Mouse (Mus musculus) kidney, postnatal 0 days (tissue): ENCODE data around the gene Batf3. TPM values are rescaled to one million over a fixed set of nuclear protein-coding genes. Genes with fewer than 3 reads are reported as not detected.
A peak's percentile ranks its signal among the peaks of the same experiment; 100 is the strongest.

Experiments
- ATAC-seq: fragments of 200-750 bp; cut with Nextera tagmentation; replicated peaks from 2 replicates; pipeline ENCODE4 v1.8.0; 2017; ENCODE audit warnings: low read depth, moderate number of reproducible peaks, moderate TSS enrichment, moderate library complexity; ENCODE audit not compliant: low FRiP score
- DNase-seq: peaks from one replicate; pipeline ENCODE4 v3.0.0-alpha.2; 2016; ENCODE audit warnings: low spot score
- H3K27ac ChIP-seq: fragments of 300-500 bp; sonication (generic); 2 replicates; pipeline ENCODE4 v1.5.1; 2014; ENCODE audit warnings: mild to moderate bottlenecking
- H3K27me3 ChIP-seq: fragments of 300-500 bp; sonication (generic); 2 replicates; pipeline ENCODE4 v1.6.1; 2014; ENCODE audit warnings: low read length, mixed read lengths; ENCODE audit not compliant: insufficient read depth
- H3K36me3 ChIP-seq: fragments of 300-500 bp; sonication (generic); 2 replicates; pipeline ENCODE4 v1.6.1; 2014; ENCODE audit warnings: low read length, mixed read lengths; ENCODE audit not compliant: insufficient read depth
- H3K4me1 ChIP-seq: fragments of 300-500 bp; sonication (generic); replicated peaks from 2 replicates; pipeline ENCODE4 v1.6.1; 2014; ENCODE audit warnings: antibody characterized with exemption, low read length, mixed read lengths; ENCODE audit not compliant: insufficient read depth
- H3K4me2 ChIP-seq: fragments of 300-500 bp; sonication (generic); 2 replicates; pipeline ENCODE4 v1.6.1; 2014; ENCODE audit warnings: mild to moderate bottlenecking, low read length, moderate library complexity, mixed read lengths
- H3K4me3 ChIP-seq: fragments of 300-500 bp; sonication (generic); replicated peaks from 2 replicates; pipeline ENCODE4 v1.5.1; 2014; ENCODE audit warnings: low read depth, low read length
- H3K9ac ChIP-seq: fragments of 300-500 bp; sonication (generic); 2 replicates; pipeline ENCODE4 v1.6.1; 2014; ENCODE audit warnings: low read depth, low read length
- H3K9me3 ChIP-seq: fragments of 300-500 bp; sonication (generic); replicated peaks from 2 replicates; pipeline ENCODE4 v1.6.1; 2016; ENCODE audit warnings: low read length, inconsistent platforms, mixed read lengths
- CTCF ChIP-seq: IDR thresholded peaks from 2 replicates; pipeline ENCODE4 v1.5.1; 2016; ENCODE audit warnings: antibody characterized with exemption, low read depth, mild to moderate bottlenecking, moderate library complexity
- WGBS: fragments of 180-500 bp; shearing (Covaris S2); extraction: QIAGEN DNeasy Blood & Tissue Kit; methylation state at CpG from one replicate; pipeline ENCODE4 v1.1.7; 2014; 5-methylcytosine and 5-hydroxymethylcytosine counted together
- polyA plus RNA-seq: library from polyadenylated mRNA; unstranded; fragments of >200 nt; fragmentation: Nextera tagmentation; extraction: Ambion mirVana; gene quantifications from 2 replicates; pipeline ENCODE4 v1.2.1, GENCODE M21; 2015

The Batf3 gene
- polyA plus RNA-seq, 1 experiment from 2014 or later, result 10.5 TPM

DNA sequence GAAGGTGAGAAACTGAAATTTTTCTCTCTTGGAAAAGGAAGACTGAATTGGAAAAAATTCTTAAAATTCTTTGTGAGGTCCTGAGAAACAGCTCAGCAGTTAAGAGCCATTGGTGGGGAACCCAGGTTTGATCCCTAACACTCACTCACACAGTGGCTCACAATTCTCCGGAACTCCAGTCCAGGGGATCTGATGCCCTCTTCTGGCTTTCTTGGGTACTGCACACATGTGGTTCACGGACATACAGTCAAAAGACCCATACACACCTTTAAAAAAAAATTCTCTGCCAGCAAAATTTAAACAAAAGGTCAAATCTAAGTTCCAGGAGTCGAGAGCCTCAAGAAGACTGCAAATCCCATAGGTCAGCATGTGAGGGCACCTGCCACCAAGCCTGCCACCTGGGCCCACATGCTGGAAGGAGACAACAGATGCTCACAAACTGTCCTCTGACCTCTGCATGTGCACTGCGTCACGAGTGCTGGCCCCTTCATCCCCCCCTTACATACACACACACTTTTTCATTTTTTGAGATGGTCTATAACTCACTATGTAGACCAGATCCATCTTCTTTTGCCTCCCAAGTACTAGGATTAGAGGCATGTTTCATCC, 12.6 kb upstream of the Batf3 start:
- ATAC-seq (0 out of 2 replicates have a peak, but pooled peaks have one; percentile 30), DNase-seq (peak; percentile 64)
- H3K36me3 ChIP-seq, result peaks cover 9% of the 10 kb centered on the region; the same call in 1 of the 2 replicates
- H3K27ac ChIP-seq, result no peak overlapping the region
- WGBS, result 81% methylated on average over 5 of the region's 5 CpGs
- peak; percentile 82 for TF ChIP-seq CTCF
- no peak overlapping the region for H3K4me2 ChIP-seq
- no peaks in the 10 kb centered on the region for H3K27me3 ChIP-seq
- no peak overlapping the region for H3K9ac ChIP-seq
- H3K4me3 ChIP-seq, result no peak overlapping the region
- H3K9me3 ChIP-seq, result no peaks in the 10 kb centered on the region
- H3K4me1 ChIP-seq, result no peaks in the 10 kb centered on the region

- no peak for TF ChIP-seq CTCF
- DNase-seq (no peak), ATAC-seq (no peak)
- Histone ChIP-seq H3K9me3 (no peaks in the 10 kb centered on the region), H3K9ac (no peak overlapping the region), H3K4me2 (no peak overlapping the region), H3K4me3 (no peak overlapping the region), H3K27ac (no peak overlapping the region), H3K27me3 (no peaks in the 10 kb centered on the region), H3K36me3 (peaks cover 9% of the 10 kb centered on the region; the same call in 1 of the 2 replicates), H3K4me1 (no peaks in the 10 kb centered on the region)
- 69% methylated on average over 12 of the region's 12 CpGs for WGBS
Observed at GRCm38 (mm10) chr1:191085597-191085996, 12.1 kb upstream of the Batf3 start.

GRCm38 (mm10) chr1:191086304-191086878, 11.3 kb upstream of the Batf3 start:
- Histone ChIP-seq H3K4me1 (no peaks in the 10 kb centered on the region), H3K9me3 (no peaks in the 10 kb centered on the region), H3K27me3 (no peaks in the 10 kb centered on the region), H3K4me3 (no peak overlapping the region), H3K27ac (no peak overlapping the region), H3K9ac (no peak overlapping the region), H3K4me2 (no peak overlapping the region), H3K36me3 (peaks cover 9% of the 10 kb centered on the region; the same call in 1 of the 2 replicates)
- no peak; the same call in 1 of the 2 replicates for TF ChIP-seq CTCF
- WGBS, result 83% methylated on average over 7 of the region's 7 CpGs
- no peak for ATAC-seq
- DNase-seq, result no peak

- no peak overlapping the region for H3K9ac ChIP-seq
- H3K27me3 ChIP-seq, result no peaks in the 10 kb centered on the region
- no peaks in the 10 kb centered on the region for H3K9me3 ChIP-seq
- H3K4me1 ChIP-seq, result no peaks in the 10 kb centered on the region
- peaks cover 4% of the 10 kb centered on the region; the same call in 1 of the 2 replicates for H3K36me3 ChIP-seq
- H3K4me2 ChIP-seq, result no peak overlapping the region
- no peak for ATAC-seq
- no peak for TF ChIP-seq CTCF
- H3K4me3 ChIP-seq, result no peak overlapping the region
- 79% methylated on average over 8 of the region's 8 CpGs for WGBS
- no peak for DNase-seq
- H3K27ac ChIP-seq, result no peak overlapping the region
Observed at GRCm38 (mm10) chr1:191086960-191087359, 10.7 kb upstream of the Batf3 start.

DNA sequence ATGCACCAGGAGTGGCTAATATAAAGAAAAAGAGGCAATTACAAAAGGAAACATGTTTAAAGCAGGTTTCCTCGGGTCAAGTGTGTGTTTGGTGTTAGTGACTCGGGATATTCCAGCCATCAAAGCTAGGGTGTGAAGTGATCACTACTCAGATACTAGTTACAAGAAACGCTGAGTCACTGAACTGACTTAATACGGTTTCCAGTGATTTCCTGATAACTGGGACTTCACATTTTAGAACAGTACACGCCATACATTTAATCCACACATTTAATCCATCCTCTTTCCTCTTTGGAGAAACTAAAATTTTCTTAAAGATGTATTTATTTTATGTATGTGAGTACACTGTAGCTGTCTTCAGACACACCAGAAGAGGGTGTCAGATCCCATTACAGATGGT, 9.7 kb upstream of the Batf3 start:
- 75% methylated on average over 5 of the region's 5 CpGs for WGBS
- Histone ChIP-seq H3K9ac (no peak overlapping the region), H3K9me3 (no peaks in the 10 kb centered on the region), H3K27ac (no peak overlapping the region), H3K4me3 (no peak overlapping the region), H3K4me2 (no peak overlapping the region), H3K4me1 (no peaks in the 10 kb centered on the region), H3K27me3 (no peaks in the 10 kb centered on the region), H3K36me3 (no peaks in the 10 kb centered on the region)
- no peak for DNase-seq
- no peak for TF ChIP-seq CTCF
- no peak for ATAC-seq

- Histone ChIP-seq H3K4me3 (no peak overlapping the region), H3K36me3 (no peaks in the 10 kb centered on the region), H3K27ac (no peak overlapping the region), H3K4me2 (no peak overlapping the region), H3K4me1 (no peaks in the 10 kb centered on the region), H3K9ac (no peak overlapping the region), H3K27me3 (no peaks in the 10 kb centered on the region), H3K9me3 (no peaks in the 10 kb centered on the region)
- DNase-seq (no peak), ATAC-seq (no peak)
- WGBS, result 75% methylated on average over 6 of the region's 6 CpGs
- TF ChIP-seq CTCF, result no peak
Observed at GRCm38 (mm10) chr1:191089355-191089754, 8.3 kb upstream of the Batf3 start.
